Mouse (Mus musculus) G1E-ER4 (cell line): ENCODE data around the gene Ahcy. TPM values are rescaled to one million over a fixed set of nuclear protein-coding genes. Genes with fewer than 3 reads are reported as not detected.

Experiments used
- GATA1 ChIP-seq: IDR thresholded peaks from one replicate; pipeline ENCODE4 v1.8.0; 2012; ENCODE audit warnings: low read length, inconsistent platforms
- polyA plus RNA-seq: library from polyadenylated mRNA; stranded (reverse); fragments of >175 nt; gene quantifications from 2 replicates; pipeline ENCODE4 v1.2.3, GENCODE M21; 2012

Gene Ahcy
- polyA plus RNA-seq = 13.4 and 29.2 TPM in 2 replicates

GRCm38 (mm10) chr2:155073978-155074765, at the start of gene Ahcy:
Ahcy (minus strand) TSS chr2:155074497.
- no peak for TF ChIP-seq GATA1

- TF ChIP-seq GATA1 = no peak
Observed at GRCm38 (mm10) chr2:155115216-155115830, 41.0 kb upstream of the Ahcy start.

GRCm38 (mm10) chr2:155103607-155104006, 29.3 kb upstream of the Ahcy start:
- TF ChIP-seq GATA1 = no peak

GRCm38 (mm10) chr2:155101761-155102181, 27.5 kb upstream of the Ahcy start:
- no peak for TF ChIP-seq GATA1

GRCm38 (mm10) chr2:155100796-155101259, 26.5 kb upstream of the Ahcy start:
- no peak for TF ChIP-seq GATA1

GRCm38 (mm10) chr2:155099994-155100795, 25.9 kb upstream of the Ahcy start:
- TF ChIP-seq GATA1 = no peak

- no peak for TF ChIP-seq GATA1
Observed at GRCm38 (mm10) chr2:155099421-155099820, 25.1 kb upstream of the Ahcy start.

GRCm38 (mm10) chr2:155098720-155099380, 24.6 kb upstream of the Ahcy start:
- TF ChIP-seq GATA1 = no peak

GRCm38 (mm10) chr2:155093418-155093817, 19.1 kb upstream of the Ahcy start:
- TF ChIP-seq GATA1 = no peak

- TF ChIP-seq GATA1 = no peak
Observed at GRCm38 (mm10) chr2:155091743-155092075, 17.4 kb upstream of the Ahcy start.

GRCm38 (mm10) chr2:155090909-155091742, 16.8 kb upstream of the Ahcy start:
- no peak for TF ChIP-seq GATA1

GRCm38 (mm10) chr2:155088264-155088663, 14.0 kb upstream of the Ahcy start:
- TF ChIP-seq GATA1 = no peak

GRCm38 (mm10) chr2:155086328-155086727, 12.0 kb upstream of the Ahcy start:
- no peak for TF ChIP-seq GATA1

GRCm38 (mm10) chr2:155084546-155084945, 10.2 kb upstream of the Ahcy start:
- no peak for TF ChIP-seq GATA1
